Mouse (Mus musculus) telencephalon, adult 2 months (tissue): ENCODE results near the gene Ankrd2.
A peak's percentile ranks its signal among the peaks of the same experiment; 100 is the strongest.
"Not testable (repeated sequence)": the region's sequence is repeated elsewhere in the genome, so short reads cannot be mapped to it uniquely, and the experiment has no call there.

ENCODE experiments used
- DNase-seq: peaks from one replicate; pipeline ENCODE4 v3.0.0-alpha.2; 2011; ENCODE audit warnings: low read depth, low spot score

Gene Ankrd2

DNA sequence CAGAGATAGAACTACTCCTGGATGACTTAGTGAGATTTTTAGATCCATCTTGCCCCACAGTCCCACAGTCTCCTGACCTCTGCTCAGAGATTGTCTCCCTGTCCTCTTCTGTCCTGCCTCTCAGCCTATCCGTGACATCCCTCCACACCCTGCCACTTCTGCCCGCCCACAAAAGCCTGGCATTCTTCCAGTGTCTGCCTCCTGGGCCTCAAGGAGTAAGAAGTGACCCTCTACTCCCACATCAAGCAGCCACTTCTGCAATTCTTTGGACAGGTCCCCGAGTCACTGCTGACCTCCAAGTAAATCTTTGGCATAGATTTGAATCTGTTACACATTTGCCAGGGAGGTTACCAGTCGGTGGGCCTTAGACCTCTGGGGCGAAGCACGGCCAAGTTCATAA lies 18.5 kb downstream of the Ankrd2 start:
- no peak for DNase-seq

DNA sequence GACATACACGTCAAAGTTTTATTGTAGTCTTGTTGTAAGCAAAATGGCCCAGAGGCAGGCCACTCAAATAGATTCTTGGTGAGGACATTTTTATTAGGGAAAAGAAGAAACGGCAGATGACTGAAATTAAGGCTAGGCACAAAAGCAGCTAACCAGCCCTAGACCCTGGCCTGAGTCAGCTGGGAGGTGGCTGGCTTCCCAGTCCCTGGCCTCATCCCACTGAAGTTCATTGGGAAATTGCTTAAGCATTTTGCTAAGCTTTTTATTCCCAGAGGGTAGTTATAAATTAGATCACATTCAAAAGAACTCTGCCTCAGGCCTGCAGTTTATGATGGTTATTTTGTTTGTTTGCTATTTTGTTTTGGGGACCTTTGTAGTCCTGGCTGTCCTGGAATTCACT lies 20.1 kb downstream of the Ankrd2 start:
- DNase-seq: no peak

DNA sequence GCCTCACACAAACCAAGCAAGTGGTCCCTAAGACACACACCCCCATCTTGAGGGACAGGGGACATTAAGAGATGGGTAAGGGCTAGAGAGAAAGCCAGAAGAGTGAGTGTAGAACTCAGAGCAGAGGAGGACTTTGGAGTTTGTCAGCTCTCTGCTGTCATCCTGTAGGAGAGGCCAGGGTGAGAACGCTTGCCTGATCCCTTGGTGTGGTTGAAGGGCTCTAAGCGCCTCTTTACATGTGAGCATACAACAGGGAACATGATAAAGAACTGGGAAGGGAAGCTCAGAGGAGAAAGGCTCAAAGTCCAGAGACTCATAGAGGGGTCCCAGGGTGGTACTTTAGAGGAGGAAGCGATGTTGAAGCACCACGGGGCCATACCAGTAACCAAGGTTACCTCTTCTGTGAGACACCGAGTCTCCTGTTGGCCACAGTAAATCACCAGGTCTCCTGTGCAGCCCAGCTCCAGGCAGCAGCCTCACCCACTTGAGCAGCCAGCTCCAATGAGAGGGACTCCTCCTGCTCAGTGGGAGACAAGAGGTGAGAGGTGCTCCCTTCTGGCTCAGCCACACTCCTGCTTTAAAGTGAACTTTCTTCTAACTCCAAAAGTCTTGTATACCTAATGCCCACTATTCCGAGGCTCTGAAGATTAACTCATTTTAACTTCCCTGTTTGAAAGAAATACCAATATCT lies 21.1 kb downstream of the Ankrd2 start:
- no peak for DNase-seq

DNA sequence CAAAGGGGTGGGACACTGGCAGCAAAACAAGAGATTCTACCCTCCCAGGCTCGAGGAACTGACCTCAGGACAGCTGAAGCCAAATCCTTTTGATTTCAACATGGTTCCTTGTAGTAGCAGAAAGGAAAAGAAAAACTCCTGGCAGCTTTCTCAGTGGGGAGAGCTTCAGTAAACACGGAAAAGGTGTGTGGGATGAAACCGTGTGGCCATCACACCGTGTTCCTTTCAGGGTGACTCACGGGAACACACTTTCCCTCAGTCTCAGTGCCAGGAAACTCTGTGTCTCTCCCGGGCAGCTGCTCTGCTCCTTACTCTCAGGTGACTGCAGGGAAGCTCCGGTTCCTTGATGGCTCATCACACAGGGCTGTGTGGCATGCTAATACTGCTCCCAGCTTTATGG lies 22.6 kb downstream of the Ankrd2 start:
- no peak for DNase-seq

DNA sequence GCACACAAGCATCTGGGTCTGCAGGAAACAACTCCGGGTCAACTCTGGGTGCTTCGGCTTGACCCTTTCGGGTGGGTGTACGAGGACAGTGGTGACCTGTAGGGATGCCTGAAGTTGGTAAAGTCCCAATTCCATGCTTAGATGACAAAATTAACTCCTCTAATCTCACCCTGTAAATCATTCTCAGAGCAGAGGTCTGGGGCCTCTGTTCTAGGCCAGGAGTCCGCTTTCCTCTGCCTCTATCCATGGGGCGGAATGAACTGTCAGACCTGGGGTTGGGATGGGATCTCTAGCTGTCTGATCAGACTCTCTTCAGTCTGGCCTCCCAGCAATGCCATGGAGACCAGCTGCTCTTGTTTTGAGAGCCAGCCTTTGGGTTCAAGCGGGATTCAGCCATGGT lies 25.6 kb downstream of the Ankrd2 start:
- no peak for DNase-seq

DNA sequence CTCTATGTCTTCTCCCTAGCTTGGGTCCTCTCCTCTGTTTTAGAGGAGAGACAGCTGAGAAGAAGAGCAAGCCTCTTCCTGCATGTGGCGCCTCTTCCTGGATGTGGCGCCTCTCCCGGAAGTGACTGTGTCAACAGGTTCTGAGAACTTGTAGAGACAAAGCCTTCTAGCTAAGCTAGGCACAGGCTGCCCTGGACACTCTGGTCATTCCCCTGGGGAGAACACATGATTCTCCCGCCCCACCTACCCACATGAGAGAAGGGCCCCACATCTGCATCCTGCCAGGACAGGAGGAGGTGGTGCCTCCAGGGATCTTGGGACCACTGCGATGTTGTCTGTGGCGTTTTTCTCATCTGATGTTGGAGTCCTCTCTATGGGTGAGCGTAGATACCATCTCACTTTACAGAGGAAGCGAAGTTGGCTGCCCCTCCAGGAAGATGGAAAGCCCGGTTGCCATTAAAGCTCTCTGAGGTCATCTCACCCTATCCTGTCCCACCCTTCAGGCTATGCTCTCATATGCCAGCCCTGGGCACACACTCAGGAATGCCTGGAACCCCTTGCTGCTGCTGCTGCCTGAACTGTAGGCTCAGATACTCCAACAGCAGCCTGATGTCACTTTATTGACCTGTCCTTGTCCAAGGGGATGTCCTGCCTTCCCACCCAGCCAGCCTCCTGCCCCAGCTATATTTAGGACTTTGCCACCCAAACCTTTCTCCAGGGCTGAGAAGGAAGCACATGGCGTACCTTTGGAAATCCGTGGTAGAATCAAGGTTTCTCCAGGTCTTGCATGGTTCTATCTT lies 32.8 kb downstream of the Ankrd2 start:
- no peak for DNase-seq

DNA sequence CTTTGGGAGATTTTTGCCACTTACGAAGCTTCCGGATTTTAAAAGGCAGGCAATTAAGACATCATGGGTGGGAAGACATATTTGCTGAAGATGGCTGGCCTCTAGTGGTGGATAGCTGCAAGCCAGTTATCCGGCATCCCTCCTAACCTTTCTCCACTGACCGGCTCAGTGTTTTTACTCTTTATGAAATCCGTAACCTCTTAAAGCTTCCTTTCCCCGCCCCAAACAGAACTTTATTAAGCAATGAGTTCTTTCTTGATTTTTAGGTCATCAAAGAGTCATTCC lies 33.4 kb downstream of the Ankrd2 start:
- no peak for DNase-seq

DNA sequence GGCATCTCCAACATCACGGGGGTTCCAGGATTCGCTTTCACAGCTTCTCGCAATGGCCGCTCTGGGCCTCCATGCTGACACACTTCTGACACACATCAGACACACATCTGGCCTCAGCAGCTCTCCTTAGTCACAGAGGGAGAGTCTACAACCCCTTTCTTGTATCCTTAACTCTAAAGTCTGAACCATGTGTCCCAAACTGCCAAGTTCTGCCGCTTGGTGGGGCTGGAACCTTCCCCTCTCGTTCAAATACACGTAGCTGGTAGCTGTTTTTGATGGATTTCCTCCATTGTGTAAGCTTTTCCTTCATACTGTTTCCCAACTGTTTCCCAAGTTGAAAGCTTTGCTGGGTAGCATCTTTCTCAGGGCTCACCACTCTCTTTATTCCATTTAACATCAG lies 35.4 kb downstream of the Ankrd2 start:
- DNase-seq: no peak

DNA sequence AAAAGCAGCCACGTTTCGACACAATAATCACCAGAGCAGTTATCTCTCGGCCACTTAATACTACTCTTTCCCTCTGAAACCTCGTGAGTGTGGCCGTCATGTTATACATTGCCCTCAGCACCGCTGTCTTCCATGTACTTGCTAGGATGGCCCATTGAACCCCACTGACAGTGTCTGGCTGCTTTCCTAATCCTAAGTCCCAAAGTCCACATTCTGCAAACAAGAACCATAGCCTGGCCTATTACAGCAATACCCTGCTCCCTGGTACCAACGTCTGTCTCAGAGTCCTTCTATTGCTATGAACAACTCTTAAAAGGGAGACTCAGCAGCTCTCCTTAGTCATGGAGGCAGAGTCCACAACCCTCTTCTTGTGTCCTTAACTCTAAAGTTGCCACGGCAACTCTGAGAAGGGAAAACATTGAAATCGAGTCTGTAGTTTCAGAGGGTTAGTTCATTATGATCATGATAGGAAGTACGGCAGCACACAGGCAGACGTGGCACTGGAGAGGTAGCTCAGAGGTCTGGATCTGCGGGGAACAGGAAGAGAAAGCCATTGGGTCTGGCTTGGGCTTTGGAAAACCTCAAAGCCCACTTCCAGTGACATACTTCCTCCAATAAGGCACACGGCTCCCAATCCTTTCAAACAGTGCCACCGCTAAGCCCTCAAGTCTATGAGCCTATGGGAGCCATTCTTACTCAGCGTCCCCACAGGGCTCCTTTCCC lies 36.2 kb downstream of the Ankrd2 start:
- no peak for DNase-seq

DNA sequence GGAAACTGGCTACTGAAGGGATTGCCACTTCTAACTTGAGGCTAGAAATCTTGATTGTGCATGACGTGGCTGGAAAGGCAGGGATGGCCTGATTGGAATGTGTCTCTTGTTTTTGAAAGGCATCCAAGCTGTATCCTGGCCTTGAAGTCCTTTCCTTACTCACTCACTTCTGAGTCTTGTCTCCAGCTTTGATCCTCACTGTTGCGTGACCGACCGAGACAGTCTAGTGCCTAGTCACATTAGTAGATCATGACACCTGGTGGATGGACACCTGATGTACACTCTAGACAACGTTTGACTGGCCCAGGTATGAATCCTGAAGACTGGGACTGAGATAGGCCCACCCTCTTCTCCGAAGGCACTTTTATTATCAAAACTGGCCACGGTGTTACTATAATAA lies 37.0 kb downstream of the Ankrd2 start:
- no peak for DNase-seq

DNA sequence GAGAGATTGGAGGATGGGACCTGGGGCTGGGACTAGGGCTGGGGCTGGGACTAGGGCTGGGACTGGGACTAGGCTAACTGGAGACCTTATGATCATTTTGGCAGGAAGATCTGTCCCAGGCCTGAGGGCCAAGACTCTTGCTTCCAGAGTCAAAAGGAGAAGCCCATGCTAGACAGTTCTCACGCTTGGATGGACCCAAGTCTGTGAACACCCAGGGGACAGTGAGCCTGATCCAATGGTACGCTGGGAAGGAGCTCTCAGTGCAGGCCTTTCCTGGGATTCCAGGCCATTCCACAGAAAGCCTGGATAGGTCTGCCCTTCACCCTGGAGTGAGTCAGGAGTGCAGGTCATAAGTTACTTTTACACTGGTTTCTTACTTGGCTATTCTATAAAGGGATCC lies 39.3 kb downstream of the Ankrd2 start:
- no peak for DNase-seq

DNA sequence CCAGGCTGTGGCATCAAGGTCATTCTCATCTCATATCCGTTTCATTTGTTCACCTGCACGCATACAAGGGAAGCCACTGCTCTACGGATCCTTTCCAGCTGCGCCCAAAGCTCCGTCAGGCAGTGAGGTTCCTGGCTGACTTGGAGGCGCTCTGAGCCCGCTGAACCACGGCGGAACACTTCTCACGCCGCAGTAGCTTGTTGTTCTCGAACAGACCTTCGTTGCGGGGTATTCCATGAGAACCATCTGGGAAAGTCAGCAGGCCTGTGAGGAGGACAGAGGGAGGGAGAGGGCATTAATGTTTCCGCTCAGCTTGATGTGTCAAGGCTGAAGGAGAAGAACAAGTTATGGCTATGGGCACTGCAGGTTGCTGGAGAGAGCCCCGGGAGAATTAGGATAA lies 40.2 kb downstream of the Ankrd2 start:
- no peak for DNase-seq

DNA sequence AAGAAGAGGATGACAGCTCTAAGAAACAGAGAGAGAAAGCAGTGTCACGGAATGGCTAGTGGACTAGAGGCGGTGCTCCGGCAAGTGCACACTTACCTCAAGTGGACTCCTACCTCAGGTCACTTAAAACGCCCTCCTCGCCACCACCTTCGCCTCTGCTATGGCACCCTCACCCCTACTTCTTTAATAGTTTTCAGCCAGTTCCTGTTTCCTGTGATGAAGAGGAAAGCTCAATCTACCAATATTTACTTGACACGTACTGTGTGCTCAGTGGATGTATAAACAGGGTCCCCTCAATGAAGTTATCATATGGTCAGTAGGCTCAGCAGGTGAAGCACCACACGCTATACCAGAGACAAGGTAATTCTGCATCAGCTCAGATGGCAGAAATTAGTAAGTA lies 42.8 kb downstream of the Ankrd2 start:
- no peak for DNase-seq

DNA sequence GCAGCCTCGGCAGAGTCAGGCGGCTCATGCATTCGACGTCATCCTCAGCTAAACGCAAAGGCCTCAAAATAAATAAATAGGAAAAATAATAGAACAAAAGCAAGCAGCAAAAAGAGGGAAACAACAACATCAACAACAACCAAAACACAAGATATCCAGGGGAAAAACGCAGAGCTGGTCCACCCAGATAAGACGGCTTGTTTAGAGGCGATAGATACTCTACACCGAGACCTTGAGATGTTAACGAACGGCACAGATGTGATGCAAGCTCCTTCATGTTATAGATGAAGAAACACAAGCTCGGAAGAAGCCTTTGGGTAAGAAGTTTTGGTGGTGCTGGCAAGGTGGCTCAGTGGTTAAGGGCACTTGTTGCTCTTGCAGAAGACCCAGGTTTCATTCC lies 43.2 kb downstream of the Ankrd2 start:
- no peak for DNase-seq

DNA sequence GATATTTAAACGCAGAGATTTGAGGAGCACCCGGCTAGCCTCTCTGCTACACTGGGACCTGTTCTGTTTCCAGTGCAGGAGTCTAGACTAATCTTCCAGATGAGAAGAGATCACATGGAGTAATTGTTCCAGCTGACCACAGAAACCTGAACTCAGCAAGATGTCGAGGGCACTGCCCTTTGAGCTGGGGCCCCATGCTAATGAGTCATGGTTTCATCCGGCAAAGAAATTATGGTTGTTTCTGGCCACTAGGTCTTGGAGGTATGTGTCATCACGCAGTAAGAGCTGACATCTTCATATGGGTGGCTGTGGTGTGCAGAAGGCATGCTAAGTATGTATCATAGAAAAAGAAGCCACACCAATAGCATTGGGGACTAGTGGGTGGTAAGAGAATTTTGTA lies 44.1 kb downstream of the Ankrd2 start:
- DNase-seq: no peak

DNA sequence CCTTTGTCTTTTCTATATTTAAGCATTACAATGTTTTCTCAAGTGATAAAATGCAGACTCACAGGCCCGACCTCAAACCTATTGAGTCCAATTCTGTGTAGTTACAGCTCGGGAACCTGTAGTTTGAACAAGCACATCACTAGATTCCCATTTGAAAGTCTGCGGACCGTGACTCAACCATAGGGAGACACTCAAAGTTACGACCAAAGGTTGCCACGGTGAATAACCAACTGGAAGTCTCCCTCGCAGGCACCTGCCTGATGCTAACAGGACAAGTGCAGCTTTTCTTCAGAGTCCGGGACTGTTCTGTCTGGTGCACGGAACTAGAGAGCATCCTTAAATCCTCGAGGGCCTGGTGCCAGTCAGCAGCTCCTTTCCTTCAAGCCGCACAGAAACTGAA lies 44.7 kb downstream of the Ankrd2 start:
- no peak for DNase-seq

DNA sequence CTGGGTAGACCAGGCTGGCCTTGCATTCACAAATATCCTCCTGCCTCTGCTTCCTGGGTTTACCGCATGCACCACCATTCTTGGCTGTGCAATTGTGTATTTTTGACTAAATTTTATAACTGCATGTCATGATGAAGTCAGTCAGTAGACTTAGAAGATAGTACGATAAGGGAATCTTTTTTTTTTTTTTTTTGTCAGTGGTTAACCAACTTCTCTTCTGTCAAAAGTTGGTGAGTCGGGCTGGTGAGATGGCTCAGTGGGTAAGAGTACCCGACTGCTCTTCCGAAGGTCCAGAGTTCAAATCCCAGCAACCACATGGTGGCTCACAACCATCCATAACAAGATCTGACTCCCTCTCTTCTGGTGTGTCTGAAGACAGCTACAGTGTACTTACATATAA lies 45.8 kb downstream of the Ankrd2 start:
- DNase-seq: not testable (repeated sequence)

DNA sequence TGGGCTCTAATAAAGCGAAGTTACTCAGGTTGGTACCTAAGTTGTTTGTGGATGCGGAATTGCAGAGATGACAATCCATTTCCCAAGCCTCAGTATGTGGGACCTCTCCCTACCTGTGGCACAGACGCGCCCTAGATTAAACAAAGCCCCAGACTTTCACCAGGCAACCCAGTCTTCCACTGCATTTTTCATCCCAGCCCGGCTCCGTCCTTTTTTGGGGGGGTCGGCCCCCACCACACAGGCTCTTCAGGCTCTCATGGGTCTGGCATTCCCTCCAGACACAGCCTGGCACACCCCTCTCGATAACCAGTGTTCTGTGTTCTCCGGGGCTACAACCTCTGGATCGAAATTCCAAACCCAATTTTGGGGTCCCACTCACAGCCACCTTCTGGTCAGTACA lies 49.9 kb downstream of the Ankrd2 start:
- no peak for DNase-seq

DNA sequence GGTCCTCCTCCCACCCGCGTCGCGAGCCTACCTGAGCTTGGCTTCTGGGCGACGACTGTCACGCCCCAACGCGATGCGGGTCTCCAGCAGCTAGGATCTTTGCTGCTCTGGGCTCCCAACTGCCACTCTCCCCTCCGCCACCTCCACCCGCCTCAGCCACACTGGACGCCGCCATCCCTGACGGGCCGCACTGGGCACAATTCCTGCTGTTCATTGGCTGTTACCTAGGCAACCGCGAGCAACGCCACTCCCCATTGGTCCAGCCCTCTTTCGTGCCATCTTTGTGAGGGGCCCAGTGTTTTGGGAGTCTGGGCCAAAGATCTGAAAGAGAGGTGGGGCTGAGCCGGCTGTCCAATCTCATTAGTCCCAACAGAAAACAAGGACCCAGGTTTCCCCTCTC lies 50.4 kb downstream of the Ankrd2 start, which contains the start of gene Morn4:
TSS of gene Morn4 (minus strand) at position 192 of the 400 bp plus-strand sequence.
- peak; percentile 88 for DNase-seq

DNA sequence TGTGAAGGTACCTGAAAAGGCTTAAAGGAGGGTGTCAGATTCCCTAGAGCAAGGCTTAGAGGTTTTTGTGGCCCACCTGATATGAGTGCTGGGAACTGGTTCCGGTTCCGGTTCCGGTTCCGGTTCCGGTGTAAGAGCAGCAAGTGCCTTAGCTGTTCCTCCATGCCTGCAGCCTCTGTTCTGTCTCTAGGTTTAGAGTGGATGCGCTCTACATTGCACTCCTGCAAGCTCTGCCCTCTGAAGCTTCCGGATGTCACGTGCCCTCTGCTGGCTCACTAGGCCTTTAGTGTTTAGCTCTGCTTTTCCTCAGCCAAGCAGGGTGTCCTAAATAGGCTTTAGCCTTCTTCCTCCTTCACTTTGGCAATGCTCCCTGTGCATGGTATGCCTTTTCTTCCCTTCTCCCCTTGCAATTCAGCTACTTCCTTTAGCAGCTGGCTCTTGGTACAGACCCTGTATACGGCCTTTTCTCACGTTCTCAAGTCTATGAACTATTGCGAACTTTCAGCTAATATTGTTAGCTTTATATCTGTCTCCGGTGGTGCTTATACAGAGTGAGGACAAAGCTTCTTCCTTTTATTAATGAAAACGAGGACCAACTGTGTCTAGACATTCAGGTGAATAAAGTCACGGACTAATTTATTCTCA lies 53.4 kb downstream of the Ankrd2 start:
- peak; percentile 59 for DNase-seq

DNA sequence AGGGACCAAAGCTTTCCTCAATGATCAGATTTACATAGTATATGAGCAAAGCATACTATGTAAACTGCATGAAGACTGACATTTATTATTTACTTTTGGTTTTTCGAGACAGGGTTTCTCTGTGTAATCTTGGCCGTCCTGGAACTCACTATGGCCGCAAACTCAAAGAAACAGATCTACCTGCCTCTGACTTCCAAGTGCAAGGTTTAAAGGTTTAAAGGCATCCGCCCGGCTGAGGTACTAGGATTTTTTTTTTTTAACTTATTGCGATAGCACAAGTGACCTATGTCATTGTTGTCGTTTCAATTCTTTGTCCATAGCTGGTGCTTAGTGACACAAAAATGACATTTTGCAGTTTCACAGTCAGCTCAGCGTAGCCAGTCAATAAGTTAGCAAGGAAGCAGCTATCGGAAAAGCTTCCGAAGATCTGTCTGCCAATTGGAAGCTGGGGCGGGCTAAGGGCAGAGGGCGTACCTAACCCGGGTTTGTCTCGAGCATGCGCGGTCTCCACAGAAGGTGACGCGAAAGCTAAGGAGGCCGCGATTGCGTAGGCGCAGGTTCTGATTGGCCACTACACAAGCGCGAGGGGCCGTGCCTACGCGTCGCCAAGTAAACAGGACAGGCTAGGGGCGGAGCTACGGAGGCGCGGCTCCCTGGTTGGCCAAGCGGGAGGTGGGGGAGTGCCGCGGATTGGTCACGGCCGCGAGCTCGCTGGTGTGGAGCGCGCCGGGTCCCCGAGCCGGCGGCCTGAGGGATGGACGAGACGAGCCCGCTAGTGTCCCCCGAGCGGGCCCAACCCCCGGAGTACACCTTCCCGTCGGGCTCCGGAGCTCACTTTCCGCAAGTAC lies 54.2 kb downstream of the Ankrd2 start, which contains the start of gene Pi4k2a:
TSS of gene Pi4k2a (plus strand) at position 723 of the 848 bp plus-strand sequence.
- DNase-seq: peak; percentile 100
